Mouse (Mus musculus) lung, postnatal 0 days (tissue): ENCODE results near the gene Coq8a.
A peak's percentile ranks its signal among the peaks of the same experiment; 100 is the strongest.

Source experiments
- CTCF ChIP-seq: IDR thresholded peaks from 2 replicates; pipeline ENCODE4 v1.5.1; 2016; ENCODE audit warnings: antibody characterized with exemption, mild to moderate bottlenecking
- EP300 ChIP-seq: IDR thresholded peaks from 2 replicates; pipeline ENCODE4 v1.6.1; 2016; ENCODE audit warnings: antibody characterized with exemption, mild to moderate bottlenecking, control low read depth

GRCm38 (mm10) chr1:180215044-180215443 is 15.6 kb upstream of the Coq8a start:
- peak; percentile 98 for TF ChIP-seq CTCF
- no peak for TF ChIP-seq EP300
